8 mouse cellular contexts compared by ENCODE assay signal in the genomic region with DNA sequence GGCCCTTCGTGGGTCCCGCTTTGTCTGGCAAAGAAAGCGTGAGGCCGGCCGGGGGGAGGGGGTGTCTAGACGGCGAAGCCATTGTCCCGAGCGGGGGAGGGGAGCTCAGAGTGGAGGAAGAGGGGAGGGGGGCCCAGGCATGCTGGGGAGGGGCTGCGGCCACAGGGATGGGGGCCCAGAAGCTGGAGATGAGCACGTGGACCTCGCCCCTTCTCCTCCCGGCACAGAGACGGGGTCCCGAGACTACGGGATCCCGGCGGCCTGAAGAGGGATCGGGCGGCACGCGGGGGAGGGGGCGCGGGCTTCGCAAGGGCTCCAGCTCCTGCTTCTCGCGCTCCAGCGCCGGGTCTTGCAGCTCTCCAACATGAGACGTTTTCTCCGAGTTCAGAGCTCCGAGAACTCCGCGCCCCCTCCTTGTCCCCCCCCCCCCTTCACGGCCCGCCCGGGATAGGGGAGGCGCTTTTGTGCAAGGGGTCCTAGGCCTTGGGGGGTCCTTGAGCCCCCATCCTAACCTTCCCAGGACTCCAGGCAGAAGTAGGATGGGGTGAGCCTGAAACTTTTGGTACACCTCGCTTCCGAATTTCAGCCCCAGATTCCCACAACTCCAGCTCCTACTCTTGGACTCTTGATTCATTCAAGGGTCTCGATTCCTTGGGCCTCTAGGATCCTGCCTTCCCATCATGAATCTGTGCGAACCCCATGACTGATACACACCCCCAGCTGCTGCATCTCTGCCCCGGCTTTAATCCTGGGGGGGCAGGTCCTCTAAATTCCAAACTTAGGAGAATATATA. TPM values are rescaled to one million over a fixed set of nuclear protein-coding genes. Genes with fewer than 3 reads are reported as not detected.
A peak's percentile ranks its signal among the peaks of the same experiment; 100 is the strongest.
DNase-seq lines count a peak whose midpoint lies in the region; ATAC-seq and TF ChIP-seq lines count a peak whose summit lies in the region.

No protein-coding gene starts in this region.

- peaks cover 62% of the 10 kb centered on the region for H3K4me1 ChIP-seq in hindbrain, embryonic 10.5 days (replicated peaks)
- H3K4me1 ChIP-seq in liver, adult 2 months (ENCODE audit: control insufficient read depth, insufficient read depth, low read length) = no peaks in the 10 kb centered on the region; the same call in 1 of the 2 replicates
- H3K4me1 ChIP-seq in neural tube, embryonic 13.5 days (replicated peaks) = peaks cover 52% of the 10 kb centered on the region

- H3K9ac ChIP-seq in liver, adult 2 months (ENCODE audit: low read depth, low read length) = 0 out of 2 replicates have a peak overlapping the region, but pooled peaks have one; percentile 15
- H3K9ac ChIP-seq in neural tube, embryonic 13.5 days = peak overlapping the region; percentile 78

- TF ChIP-seq POLR2A in liver, adult 2 months (IDR thresholded peaks at IDR 0.05; ENCODE audit: extremely low read depth, insufficient read depth, low read length) = no peak

- ATAC-seq in neural tube, embryonic 13.5 days (ENCODE audit: low read depth) = peak; percentile 68

- H3K79me2 ChIP-seq in liver, adult 2 months (ENCODE audit: control insufficient read depth, insufficient read depth, low read length) = no peaks in the 10 kb centered on the region

- peak; percentile 45 for DNase-seq in adrenal gland, adult 2 months
- DNase-seq in adrenal gland, postnatal 4 days (ENCODE audit: low spot score in 2 of 2) = no peak
- peak; percentile 62 to 78 for DNase-seq in urinary bladder, postnatal 4 days (ENCODE audit: low spot score in 2 of 2)
- DNase-seq in urinary bladder, adult 2 months (ENCODE audit: low spot score) = no peak
- DNase-seq in hindbrain, embryonic 10.5 days (ENCODE audit: low spot score) = peak; percentile 95
- no peak for DNase-seq in liver, adult 2 months (ENCODE audit: extremely low read depth, low read depth, low spot score)
- no peak for DNase-seq in layer of hippocampus, adult 9-10 months (ENCODE audit: low spot score)

- peaks cover 21% of the 10 kb centered on the region for H3K36me3 ChIP-seq in hindbrain, embryonic 10.5 days
- no peaks in the 10 kb centered on the region for H3K36me3 ChIP-seq in liver, adult 2 months (ENCODE audit: control insufficient read depth, insufficient read depth, low read length)
- H3K36me3 ChIP-seq in neural tube, embryonic 13.5 days = no peaks in the 10 kb centered on the region

- H3K27ac ChIP-seq in hindbrain, embryonic 10.5 days = peak overlapping the region; percentile 97
- no peak overlapping the region for H3K27ac ChIP-seq in liver, adult 2 months (replicated peaks; ENCODE audit: insufficient read depth, low read depth, low read length)
- peak overlapping the region; percentile 91 for H3K27ac ChIP-seq in neural tube, embryonic 13.5 days (replicated peaks)

- no peak for TF ChIP-seq CTCF in liver, adult 2 months (IDR thresholded peaks at IDR 0.05; ENCODE audit: low read depth, low read length)

- peaks cover 9% of the 10 kb centered on the region; the same call in 1 of the 2 replicates for H3K27me3 ChIP-seq in hindbrain, embryonic 10.5 days (ENCODE audit: insufficient read depth, poor library complexity, severe bottlenecking)
- peaks cover 13% of the 10 kb centered on the region; the same call in 1 of the 2 replicates for H3K27me3 ChIP-seq in liver, adult 2 months (ENCODE audit: control insufficient read depth, insufficient read depth, low read length)
- H3K27me3 ChIP-seq in neural tube, embryonic 13.5 days = no peaks in the 10 kb centered on the region

- H3K4me2 ChIP-seq in neural tube, embryonic 13.5 days = peak overlapping the region; percentile 76

- H3K4me3 ChIP-seq in hindbrain, embryonic 10.5 days = peak overlapping the region; percentile 81
- peak overlapping the region; percentile 34; the same call in 1 of the 2 replicates for H3K4me3 ChIP-seq in liver, adult 2 months (ENCODE audit: insufficient read depth, low read depth, low read length)
- H3K4me3 ChIP-seq in neural tube, embryonic 13.5 days = peak overlapping the region; percentile 53

- H3K9me3 ChIP-seq in hindbrain, embryonic 10.5 days = no peaks in the 10 kb centered on the region
- H3K9me3 ChIP-seq in neural tube, embryonic 13.5 days = no peaks in the 10 kb centered on the region

- WGBS in hindbrain, embryonic 10.5 days = 1% methylated on average over 43 of the region's 43 CpGs
- WGBS in liver, adult 2 months = 3% methylated on average over 42 of the region's 43 CpGs
- under 1% methylated on average over 34 of the region's 43 CpGs for WGBS in neural tube, embryonic 13.5 days

RNA-seq across cellular contexts. Expression of a gene that starts 0.7 kb away (rescaled TPM):
- 10 to 100 TPM in 1 of 2 experiments, 1 to 10 TPM in 1; 5.6 to 11.7 TPM for total RNA-seq in adrenal gland, adult 2 months (2021)
- polyA plus RNA-seq in adrenal gland, adult 2 months (2012; rRNA removed) = 35.5 and 44.3 TPM in 2 replicates
- total RNA-seq in adrenal gland, postnatal 4 days (2021) = 10 to 100 TPM; 24.4 to 26.7 TPM
- 16.1 and 21.5 TPM in 2 replicates for polyA plus RNA-seq in urinary bladder, adult 2 months (2012; rRNA removed)
- 22.9 and 26.0 TPM in 2 replicates for polyA plus RNA-seq in hindbrain, embryonic 10.5 days (2016; fragmentation: Nextera tagmentation; extraction: Ambion mirVana)
- 0.55 and 1.0 TPM in 2 replicates for total RNA-seq in liver, adult 2 months (2014; rRNA removed)
- polyA plus RNA-seq in liver, adult 2 months (2012; rRNA removed) = 1.3 TPM in 2 replicates
- 7.6 and 9.0 TPM in 2 replicates for polyA plus RNA-seq in neural tube, embryonic 13.5 days (2015; fragmentation: Nextera tagmentation; extraction: Ambion mirVana)

RNA-seq across cellular contexts. Expression of a gene that starts 23.4 kb away (rescaled TPM):
- total RNA-seq in adrenal gland, adult 2 months (2021) = under 1 TPM; 0.23 to 0.48 TPM
- 0.81 and 0.96 TPM in 2 replicates for polyA plus RNA-seq in adrenal gland, adult 2 months (2012; rRNA removed)
- total RNA-seq in adrenal gland, postnatal 4 days (2021) = under 1 TPM in 1 of 2 experiments, not detected in 1; 0.28 TPM
- 3.6 and 4.4 TPM in 2 replicates for polyA plus RNA-seq in urinary bladder, adult 2 months (2012; rRNA removed)
- 0.21 and 0.24 TPM in 2 replicates for polyA plus RNA-seq in hindbrain, embryonic 10.5 days (2016; fragmentation: Nextera tagmentation; extraction: Ambion mirVana)
- 0.07 and 0.09 TPM in 2 replicates for total RNA-seq in liver, adult 2 months (2014; rRNA removed)
- 0.21 and 0.22 TPM in 2 replicates for polyA plus RNA-seq in liver, adult 2 months (2012; rRNA removed)
- 0.20 TPM in 1 of 2 replicates, not detected in the other for polyA plus RNA-seq in neural tube, embryonic 13.5 days (2015; fragmentation: Nextera tagmentation; extraction: Ambion mirVana)

Comparison
In these comparisons a context has a peak if more than half of its experiments do, and no peak if none do; other contexts are left out.
1. DNase-seq: peak in adrenal gland, adult 2 months (single experiment), urinary bladder, postnatal 4 days (2 of 2) and hindbrain, embryonic 10.5 days (single experiment); none in adrenal gland, postnatal 4 days (0 of 2), urinary bladder, adult 2 months (single experiment), liver, adult 2 months (single experiment) and layer of hippocampus, adult 9-10 months (single experiment).
2. Peak in every context shown above with its lines, with median percentiles within 50 percentile points of each other: H3K4me3 ChIP-seq.